Mouse (Mus musculus) ES-E14 (cell line): ENCODE measurements around the gene Strc.

Experiments used
- HCFC1 ChIP-seq: IDR thresholded peaks from 2 replicates; pipeline ENCODE4 v1.6.1; 2012; ENCODE audit warnings: low read length, inconsistent platforms, borderline replicate concordance; ENCODE audit not compliant: insufficient read depth
- MAFK ChIP-seq: IDR thresholded peaks from 2 replicates; pipeline ENCODE4 v1.6.1; 2014; ENCODE audit warnings: mild to moderate bottlenecking, low read depth, low read length, inconsistent platforms; ENCODE audit not compliant: insufficient read depth
- ZC3H11A ChIP-seq: IDR thresholded peaks from 2 replicates; pipeline ENCODE4 v1.6.1; 2012; ENCODE audit warnings: low read depth, mild to moderate bottlenecking, inconsistent platforms, low read length, borderline replicate concordance
- ZNF384 ChIP-seq: IDR thresholded peaks from 2 replicates; pipeline ENCODE4 v1.6.1; 2012; ENCODE audit warnings: low read depth, low read length, inconsistent platforms

GRCm38 (mm10) chr2:121357494-121357893 lies 29.5 kb downstream of the Strc start, which contains the start of gene Ckmt1:
- no peak for TF ChIP-seq HCFC1
- no peak for TF ChIP-seq ZC3H11A
- no peak for TF ChIP-seq MAFK
- TF ChIP-seq ZNF384, result no peak
